Mouse (Mus musculus) spleen, adult 12 weeks (tissue): Measurements from ENCODE around the gene Tssk2.

Experiments used
- DNase-seq: peaks from one replicate; pipeline ENCODE4 v3.0.0; 2022; ENCODE audit warnings: low spot score

Tssk2 gene

GRCm38 (mm10) chr16:17911052-17911595 lies 12.7 kb downstream of the Tssk2 start, which contains the start of gene Ess2:
Gene Ess2 (minus strand): TSS chr16:17911348.
- peak; percentile 79 for DNase-seq

- DNase-seq, result no peak
Measured at GRCm38 (mm10) chr16:17914307-17915249, 16.1 kb downstream of the Tssk2 start, which contains the start of gene Gsc2. Gene Gsc2 (minus strand): TSS chr16:17915059.

- DNase-seq, result no peak
Measured at GRCm38 (mm10) chr16:17920586-17920985, 22.1 kb downstream of the Tssk2 start.

- DNase-seq, result peak; percentile 88
Measured at GRCm38 (mm10) chr16:17921325-17922162, 23.1 kb downstream of the Tssk2 start.

GRCm38 (mm10) chr16:17922163-17922538 lies 23.7 kb downstream of the Tssk2 start:
- DNase-seq, result no peak

GRCm38 (mm10) chr16:17927351-17928082 lies 29.1 kb downstream of the Tssk2 start:
- DNase-seq, result no peak

GRCm38 (mm10) chr16:17928087-17928580 lies 29.7 kb downstream of the Tssk2 start, which contains the start of gene Slc25a1:
Gene Slc25a1 (minus strand): TSS chr16:17928219.
- peak; percentile 77 for DNase-seq

GRCm38 (mm10) chr16:17928627-17929104 lies 30.2 kb downstream of the Tssk2 start:
- peak; percentile 60 for DNase-seq

- DNase-seq, result no peak
Measured at GRCm38 (mm10) chr16:17929211-17929610, 30.8 kb downstream of the Tssk2 start.

GRCm38 (mm10) chr16:17929631-17930030 lies 31.2 kb downstream of the Tssk2 start:
- DNase-seq, result no peak

- no peak for DNase-seq
Measured at GRCm38 (mm10) chr16:17931906-17932460, 33.5 kb downstream of the Tssk2 start.

GRCm38 (mm10) chr16:17933594-17934444 lies 35.4 kb downstream of the Tssk2 start:
- DNase-seq, result no peak

- DNase-seq, result no peak
Measured at GRCm38 (mm10) chr16:17934445-17934910, 36.0 kb downstream of the Tssk2 start.

GRCm38 (mm10) chr16:17936776-17937175 lies 38.3 kb downstream of the Tssk2 start:
- no peak for DNase-seq

- DNase-seq, result no peak
Measured at GRCm38 (mm10) chr16:17938187-17938586, 39.8 kb downstream of the Tssk2 start.

GRCm38 (mm10) chr16:17938821-17939220 lies 40.4 kb downstream of the Tssk2 start:
- peak; percentile 70 for DNase-seq

GRCm38 (mm10) chr16:17939255-17939751 lies 40.9 kb downstream of the Tssk2 start:
- DNase-seq, result peak; percentile 25

GRCm38 (mm10) chr16:17943466-17943865 lies 45.0 kb downstream of the Tssk2 start:
- no peak for DNase-seq

- DNase-seq, result no peak
Measured at GRCm38 (mm10) chr16:17945081-17945831, 46.8 kb downstream of the Tssk2 start.
